Mouse (Mus musculus) olfactory bulb, adult 2 months (tissue): ENCODE measurements at regions not wholly inside any gene's neighbourhood (a gene's known extent, or its start where the extent isn't known, plus 50 kb on each side); places are given as distances from the start of the nearest gene placed in this dataset.

ENCODE experiments used
- H3K27ac ChIP-seq: fragments of 200-500 bp; 2 replicates; pipeline ENCODE4 v1.5.1; 2012; ENCODE audit warnings: low read depth, low read length; ENCODE audit not compliant: insufficient read depth
- H3K4me1 ChIP-seq: fragments of 200-500 bp; 2 replicates; pipeline ENCODE4 v1.6.1; 2012; ENCODE audit warnings: low read length; ENCODE audit not compliant: control insufficient read depth, insufficient read depth
- H3K4me3 ChIP-seq: fragments of 200-500 bp; 2 replicates; pipeline ENCODE4 v1.5.1; 2012; ENCODE audit warnings: mild to moderate bottlenecking, low read depth, low read length, moderate library complexity; ENCODE audit not compliant: insufficient read depth
- CTCF ChIP-seq: fragments of 200-500 bp; IDR thresholded peaks from 2 replicates; pipeline ENCODE4 v1.5.1; 2012; ENCODE audit warnings: low read depth, mild to moderate bottlenecking, low read length, moderate library complexity; ENCODE audit not compliant: insufficient read depth
- POLR2A ChIP-seq: fragments of 200-500 bp; IDR thresholded peaks from 2 replicates; pipeline ENCODE4 v1.6.1; 2012; ENCODE audit warnings: mild to moderate bottlenecking, low read depth, low read length, moderate library complexity; ENCODE audit not compliant: insufficient read depth
- WGBS: fragments of 180-500 bp; shearing (Covaris S2); methylation state at CpG from one replicate; pipeline ENCODE4 v1.1.7; 2018; 5-methylcytosine and 5-hydroxymethylcytosine counted together

GRCm38 (mm10) chr12:107800296-107800695, 203.1 kb downstream of the Bcl11b start:
- Histone ChIP-seq H3K4me1 (no peaks in the 10 kb centered on the region), H3K4me3 (no peak overlapping the region), H3K27ac (no peak overlapping the region)
- 87% methylated on average over 5 of the region's 5 CpGs for WGBS
- TF ChIP-seq CTCF (no peak), POLR2A (no peak)

- Histone ChIP-seq H3K4me1 (peaks cover 8% of the 10 kb centered on the region), H3K27ac (no peak overlapping the region), H3K4me3 (no peak overlapping the region)
- TF ChIP-seq POLR2A (no peak), CTCF (no peak)
- WGBS = 54% methylated on average over 11 of the region's 11 CpGs
Measured at GRCm38 (mm10) chr12:107807634-107808033, 195.8 kb downstream of the Bcl11b start.

GRCm38 (mm10) chr12:107808158-107808715, 195.2 kb downstream of the Bcl11b start:
- TF ChIP-seq CTCF (no peak), POLR2A (no peak)
- no peak overlapping the region for H3K27ac ChIP-seq
- 61% methylated on average over 9 of the region's 9 CpGs for WGBS
- H3K4me1 ChIP-seq = peaks cover 8% of the 10 kb centered on the region
- H3K4me3 ChIP-seq = no peak overlapping the region

- no peak for TF ChIP-seq CTCF
- no peak for TF ChIP-seq POLR2A
- 90% methylated on average over 5 of the region's 5 CpGs for WGBS
- H3K4me1 ChIP-seq = peaks cover 8% of the 10 kb centered on the region
- H3K27ac ChIP-seq = no peak overlapping the region
- no peak overlapping the region for H3K4me3 ChIP-seq
Measured at GRCm38 (mm10) chr12:107811231-107811630, 192.2 kb downstream of the Bcl11b start.

- peaks cover 8% of the 10 kb centered on the region for H3K4me1 ChIP-seq
- TF ChIP-seq POLR2A (no peak), CTCF (no peak)
- H3K27ac ChIP-seq = no peak overlapping the region
- 53% methylated on average over 14 of the region's 14 CpGs for WGBS
- no peak overlapping the region for H3K4me3 ChIP-seq
Measured at GRCm38 (mm10) chr12:107812549-107813335, 190.7 kb downstream of the Bcl11b start.

GRCm38 (mm10) chr12:107814926-107815325, 188.5 kb downstream of the Bcl11b start:
- no peak overlapping the region for H3K27ac ChIP-seq
- TF ChIP-seq POLR2A (no peak), CTCF (no peak)
- WGBS = 93% methylated on average over 7 of the region's 7 CpGs

GRCm38 (mm10) chr12:107823768-107824394, 179.5 kb downstream of the Bcl11b start:
- no peak overlapping the region for H3K4me3 ChIP-seq
- TF ChIP-seq CTCF = no peak
- no peak for TF ChIP-seq POLR2A
- H3K4me1 ChIP-seq = no peaks in the 10 kb centered on the region
- no peak overlapping the region for H3K27ac ChIP-seq
- WGBS = 91% methylated on average over 5 of the region's 5 CpGs

More at GRCm38 (mm10) chr12:107814926-107815325, 188.5 kb downstream of the Bcl11b start:
- Histone ChIP-seq H3K4me1 (peaks cover 5% of the 10 kb centered on the region), H3K4me3 (no peak overlapping the region)

GRCm38 (mm10) chr12:107825921-107826320, 177.5 kb downstream of the Bcl11b start:
- H3K4me1 ChIP-seq = no peaks in the 10 kb centered on the region
- H3K27ac ChIP-seq = no peak overlapping the region
- WGBS = 94% methylated on average over 4 of the region's 4 CpGs
- TF ChIP-seq POLR2A (no peak), CTCF (no peak)
- no peak overlapping the region for H3K4me3 ChIP-seq

- WGBS = 63% methylated on average over 13 of the region's 13 CpGs
- no peak for TF ChIP-seq CTCF
- no peak for TF ChIP-seq POLR2A
- H3K27ac ChIP-seq = no peak overlapping the region
Measured at GRCm38 (mm10) chr12:107831400-107832128, 171.8 kb downstream of the Bcl11b start.

More at GRCm38 (mm10) chr12:107831400-107832128, 171.8 kb downstream of the Bcl11b start:
- H3K4me1 ChIP-seq = no peaks in the 10 kb centered on the region
- H3K4me3 ChIP-seq = no peak overlapping the region
